Mouse (Mus musculus) kidney, adult 2 months (tissue): ENCODE data around the gene Zfp266. TPM values are rescaled to one million over a fixed set of nuclear protein-coding genes. Genes with fewer than 3 reads are reported as not detected.
A peak's percentile ranks its signal among the peaks of the same experiment; 100 is the strongest.

Experiments used
- DNase-seq: peaks from one replicate; pipeline ENCODE4 v3.0.0; 2021
- H3K27ac ChIP-seq: fragments of 200-500 bp; 2 replicates; pipeline ENCODE4 v1.5.1; 2012; ENCODE audit warnings: low read depth, low read length, control low read depth, inconsistent platforms; ENCODE audit not compliant: insufficient read depth
- H3K27me3 ChIP-seq: fragments of 200-500 bp; replicated peaks from 2 replicates; pipeline ENCODE4 v1.6.1; 2012; ENCODE audit warnings: mild to moderate bottlenecking, moderate library complexity, low read length, inconsistent platforms; ENCODE audit not compliant: control insufficient read depth, insufficient read depth
- H3K36me3 ChIP-seq: fragments of 200-500 bp; 2 replicates; pipeline ENCODE4 v1.6.1; 2012; ENCODE audit warnings: mild to moderate bottlenecking, moderate library complexity, low read length, inconsistent platforms; ENCODE audit not compliant: control insufficient read depth, insufficient read depth
- H3K4me1 ChIP-seq: fragments of 200-500 bp; 2 replicates; pipeline ENCODE4 v1.6.1; 2011; ENCODE audit warnings: low read length; ENCODE audit not compliant: control insufficient read depth, insufficient read depth
- H3K4me3 ChIP-seq: fragments of 200-500 bp; 2 replicates; pipeline ENCODE4 v1.5.1; 2011; ENCODE audit warnings: mild to moderate bottlenecking, low read depth, low read length, control low read depth; ENCODE audit not compliant: insufficient read depth
- CTCF ChIP-seq: fragments of 200-500 bp; conservative IDR thresholded peaks from 2 replicates; pipeline ENCODE4 v1.5.1; 2011; ENCODE audit warnings: low read depth, mild to moderate bottlenecking, control low read depth, low read length, moderate library complexity, mixed read lengths; ENCODE audit not compliant: insufficient read depth, insufficient read length
- POLR2A ChIP-seq: fragments of 200-500 bp; IDR thresholded peaks from one replicate; pipeline ENCODE4 v1.6.1; 2011; ENCODE audit warnings: low read depth, low read length, control low read depth
- WGBS: fragments of 180-500 bp; shearing (Covaris S2); methylation state at CpG from one replicate; pipeline ENCODE4 v1.1.7; 2018; 5-methylcytosine and 5-hydroxymethylcytosine counted together
- polyA plus RNA-seq: library from polyadenylated mRNA; depleted of rRNA; stranded (reverse); fragments of >200 nt; gene quantifications from 2 replicates; pipeline ENCODE4 v1.2.3, GENCODE M21; 2012

Gene Zfp266
- polyA plus RNA-seq, 1 experiment = 6.6 TPM

- TF ChIP-seq CTCF (no peak), POLR2A (no peak)
- Histone ChIP-seq H3K36me3 (no peaks in the 10 kb centered on the region), H3K4me1 (no peaks in the 10 kb centered on the region), H3K4me3 (no peak overlapping the region), H3K27ac (no peak overlapping the region), H3K27me3 (no peaks in the 10 kb centered on the region)
- no peak for DNase-seq
- 40% methylated on average over 6 of the region's 6 CpGs for WGBS
These were observed 22.3 kb upstream of the Zfp266 start for GRCm38 (mm10) chr9:20543496-20543895.

GRCm38 (mm10) chr9:20536598-20536997, 15.4 kb upstream of the Zfp266 start:
- no peak for TF ChIP-seq CTCF
- TF ChIP-seq POLR2A = no peak
- Histone ChIP-seq H3K4me3 (no peak overlapping the region), H3K27me3 (no peaks in the 10 kb centered on the region), H3K4me1 (no peaks in the 10 kb centered on the region), H3K27ac (no peak overlapping the region), H3K36me3 (no peaks in the 10 kb centered on the region)
- WGBS = 75% methylated on average over 2 of the region's 2 CpGs
- DNase-seq = no peak

GRCm38 (mm10) chr9:20534326-20534926, 13.2 kb upstream of the Zfp266 start:
- no peak overlapping the region for H3K4me3 ChIP-seq
- TF ChIP-seq POLR2A = no peak
- TF ChIP-seq CTCF = no peak
- no peak overlapping the region for H3K27ac ChIP-seq
- no peaks in the 10 kb centered on the region for H3K36me3 ChIP-seq
- H3K27me3 ChIP-seq = no peaks in the 10 kb centered on the region
- 78% methylated on average over 8 of the region's 8 CpGs for WGBS
- H3K4me1 ChIP-seq = no peaks in the 10 kb centered on the region
- DNase-seq = no peak

- H3K36me3 ChIP-seq = no peaks in the 10 kb centered on the region
These were observed 546 bp downstream of the Zfp266 start for GRCm38 (mm10) chr9:20520531-20521210.

GRCm38 (mm10) chr9:20519949-20520348, 1.3 kb downstream of the Zfp266 start:
- H3K36me3 ChIP-seq = no peaks in the 10 kb centered on the region
- no peak overlapping the region for H3K4me3 ChIP-seq
- peaks cover 4% of the 10 kb centered on the region; the same call in 1 of the 2 replicates for H3K4me1 ChIP-seq
- TF ChIP-seq CTCF (no peak), POLR2A (no peak)
- no peak for DNase-seq
- H3K27ac ChIP-seq = no peak overlapping the region
- H3K27me3 ChIP-seq = no peaks in the 10 kb centered on the region
- WGBS = 45% methylated on average over 4 of the region's 4 CpGs

More at GRCm38 (mm10) chr9:20520531-20521210, 546 bp downstream of the Zfp266 start:
- Histone ChIP-seq H3K27ac (peak overlapping the region; percentile 90; the same call in 1 of the 2 replicates), H3K4me3 (peak overlapping the region; percentile 90), H3K27me3 (no peaks in the 10 kb centered on the region), H3K4me1 (peaks cover 4% of the 10 kb centered on the region; the same call in 1 of the 2 replicates)
- under 1% methylated on average over 17 of the region's 17 CpGs for WGBS
- TF ChIP-seq CTCF (no peak), POLR2A (no peak)
- no peak for DNase-seq

GRCm38 (mm10) chr9:20518708-20519107, 2.5 kb downstream of the Zfp266 start:
- H3K4me3 ChIP-seq = no peak overlapping the region
- 73% methylated on average over 4 of the region's 4 CpGs for WGBS
- DNase-seq = no peak
- no peaks in the 10 kb centered on the region for H3K36me3 ChIP-seq
- no peak overlapping the region for H3K27ac ChIP-seq
- no peaks in the 10 kb centered on the region for H3K27me3 ChIP-seq
- peaks cover 4% of the 10 kb centered on the region; the same call in 1 of the 2 replicates for H3K4me1 ChIP-seq
- TF ChIP-seq CTCF (no peak), POLR2A (no peak)

GRCm38 (mm10) chr9:20517727-20518126, 3.5 kb downstream of the Zfp266 start:
- TF ChIP-seq CTCF (no peak), POLR2A (no peak)
- WGBS = 74% methylated on average over 1 of the region's 1 CpGs
- H3K36me3 ChIP-seq = no peaks in the 10 kb centered on the region

More at GRCm38 (mm10) chr9:20517727-20518126, 3.5 kb downstream of the Zfp266 start:
- H3K27ac ChIP-seq = no peak overlapping the region
- no peaks in the 10 kb centered on the region for H3K27me3 ChIP-seq
- H3K4me1 ChIP-seq = peaks cover 9% of the 10 kb centered on the region
- H3K4me3 ChIP-seq = no peak overlapping the region
- no peak for DNase-seq
